Mouse (Mus musculus): ENCODE measurements around the gene Mydgf. TPM values are rescaled to one million over a fixed set of nuclear protein-coding genes. Genes with fewer than 3 reads are reported as not detected.

The Mydgf gene
- polyA plus RNA-seq, 1 experiment = 86.4 TPM

DNA sequence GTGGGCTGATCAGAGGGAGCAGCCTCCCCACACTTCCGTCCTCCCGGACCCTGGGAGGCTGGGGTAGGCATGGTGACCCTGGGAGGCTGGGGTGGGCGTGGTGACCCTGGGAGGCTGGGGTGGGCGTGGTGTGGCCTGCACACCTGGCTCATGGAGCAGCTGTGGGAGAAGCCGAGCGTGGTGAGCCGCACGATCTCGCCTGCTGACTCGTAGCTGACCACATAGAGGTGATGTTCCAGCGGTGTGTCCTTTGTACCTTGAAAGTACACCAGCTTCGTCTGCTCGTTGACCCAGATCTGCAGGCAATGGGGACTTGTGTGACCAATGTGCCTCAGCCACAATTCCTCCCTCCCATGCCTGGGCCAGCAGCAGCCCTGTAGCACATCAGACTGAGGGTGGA is 11.0 kb upstream of the Mydgf start:
- 45% methylated on average over 13 of the region's 13 CpGs for WGBS
- Histone ChIP-seq H3K27me3 (ENCODE audit: control insufficient read depth, insufficient read depth, low read length) (no peaks in the 10 kb centered on the region), H3K36me3 (ENCODE audit: control insufficient read depth, insufficient read depth, low read length) (peaks cover 48% of the 10 kb centered on the region), H3K4me3 (ENCODE audit: low read depth, low read length) (no peak overlapping the region), H3K4me1 (ENCODE audit: control insufficient read depth, insufficient read depth, insufficient read length, low read length) (peaks cover 4% of the 10 kb centered on the region), H3K27ac (ENCODE audit: insufficient read depth, low read depth, low read length) (no peak overlapping the region)
- TF ChIP-seq POLR2A (IDR thresholded peaks at IDR 0.05; ENCODE audit: low read depth, low read length) = no peak
- no peak for TF ChIP-seq CTCF (IDR thresholded peaks at IDR 0.05; ENCODE audit: extremely low read depth, insufficient read length, insufficient replicate concordance, low read depth, low read length)

GRCm38 (mm10) chr17:56194357-56194756 is 10.6 kb upstream of the Mydgf start:
- H3K4me3 ChIP-seq (ENCODE audit: low read depth, low read length) = no peak overlapping the region
- WGBS = 61% methylated on average over 12 of the region's 12 CpGs
- H3K27ac ChIP-seq (ENCODE audit: insufficient read depth, low read depth, low read length) = no peak overlapping the region
- peaks cover 51% of the 10 kb centered on the region for H3K36me3 ChIP-seq (ENCODE audit: control insufficient read depth, insufficient read depth, low read length)
- peaks cover 4% of the 10 kb centered on the region for H3K4me1 ChIP-seq (ENCODE audit: control insufficient read depth, insufficient read depth, insufficient read length, low read length)
- peak; percentile 16; the same call in 1 of the 2 replicates for TF ChIP-seq CTCF (IDR thresholded peaks at IDR 0.05; ENCODE audit: extremely low read depth, insufficient read length, insufficient replicate concordance, low read depth, low read length)
- no peak for TF ChIP-seq POLR2A (IDR thresholded peaks at IDR 0.05; ENCODE audit: low read depth, low read length)
- no peaks in the 10 kb centered on the region for H3K27me3 ChIP-seq (ENCODE audit: control insufficient read depth, insufficient read depth, low read length)

DNA sequence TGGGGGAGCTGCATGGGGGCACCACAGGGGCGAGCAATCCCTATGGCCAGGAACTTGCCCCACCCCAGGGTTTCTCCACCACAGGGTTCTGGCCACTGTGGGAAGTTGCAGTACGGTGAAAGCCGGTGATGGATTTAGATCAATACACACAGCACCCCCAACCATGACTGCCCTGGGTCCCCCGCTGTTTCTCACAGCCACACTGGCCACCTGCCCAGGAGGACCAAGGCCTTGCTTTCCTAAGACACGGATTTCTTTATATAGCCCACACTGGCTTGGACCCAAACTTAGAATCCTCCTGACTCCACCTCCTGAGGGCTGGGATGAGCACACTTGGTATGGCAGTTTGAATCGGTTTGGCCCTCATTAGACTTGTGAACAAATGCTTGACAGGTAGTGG is 7.5 kb upstream of the Mydgf start:
- H3K36me3 ChIP-seq (ENCODE audit: control insufficient read depth, insufficient read depth, low read length) = peaks cover 52% of the 10 kb centered on the region
- H3K27ac ChIP-seq (ENCODE audit: insufficient read depth, low read depth, low read length) = no peak overlapping the region
- peaks cover 4% of the 10 kb centered on the region for H3K4me1 ChIP-seq (ENCODE audit: control insufficient read depth, insufficient read depth, insufficient read length, low read length)
- 86% methylated on average over 6 of the region's 6 CpGs for WGBS
- H3K27me3 ChIP-seq (ENCODE audit: control insufficient read depth, insufficient read depth, low read length) = no peaks in the 10 kb centered on the region
- H3K4me3 ChIP-seq (ENCODE audit: low read depth, low read length) = no peak overlapping the region
- TF ChIP-seq POLR2A (IDR thresholded peaks at IDR 0.05; ENCODE audit: low read depth, low read length) (no peak), CTCF (IDR thresholded peaks at IDR 0.05; ENCODE audit: extremely low read depth, insufficient read length, insufficient replicate concordance, low read depth, low read length) (no peak)

- WGBS = 54% methylated on average over 11 of the region's 11 CpGs
- TF ChIP-seq CTCF (IDR thresholded peaks at IDR 0.05; ENCODE audit: extremely low read depth, insufficient read length, insufficient replicate concordance, low read depth, low read length) (no peak), POLR2A (IDR thresholded peaks at IDR 0.05; ENCODE audit: low read depth, low read length) (no peak)
- Histone ChIP-seq H3K36me3 (ENCODE audit: control insufficient read depth, insufficient read depth, low read length) (peaks cover 39% of the 10 kb centered on the region), H3K4me1 (ENCODE audit: control insufficient read depth, insufficient read depth, insufficient read length, low read length) (peaks cover 6% of the 10 kb centered on the region; the same call in 1 of the 2 replicates), H3K4me3 (ENCODE audit: low read depth, low read length) (no peak overlapping the region), H3K27me3 (ENCODE audit: control insufficient read depth, insufficient read depth, low read length) (no peaks in the 10 kb centered on the region), H3K27ac (ENCODE audit: insufficient read depth, low read depth, low read length) (peak overlapping the region; percentile 69)
Measured at GRCm38 (mm10) chr17:56185281-56186141, 1.8 kb upstream of the Mydgf start.

GRCm38 (mm10) chr17:56182975-56183657 is 604 bp downstream of the Mydgf start:
- WGBS = 1% methylated on average over 14 of the region's 14 CpGs
- H3K4me1 ChIP-seq (ENCODE audit: control insufficient read depth, insufficient read depth, insufficient read length, low read length) = peaks cover 6% of the 10 kb centered on the region; the same call in 1 of the 2 replicates
- no peak for TF ChIP-seq POLR2A (IDR thresholded peaks at IDR 0.05; ENCODE audit: low read depth, low read length)
- TF ChIP-seq CTCF (IDR thresholded peaks at IDR 0.05; ENCODE audit: extremely low read depth, insufficient read length, insufficient replicate concordance, low read depth, low read length) = no peak
- peak overlapping the region; percentile 40; the same call in 1 of the 2 replicates for H3K27ac ChIP-seq (ENCODE audit: insufficient read depth, low read depth, low read length)
- peaks cover 38% of the 10 kb centered on the region for H3K36me3 ChIP-seq (ENCODE audit: control insufficient read depth, insufficient read depth, low read length)
- peak overlapping the region; percentile 94 for H3K4me3 ChIP-seq (ENCODE audit: low read depth, low read length)
- H3K27me3 ChIP-seq (ENCODE audit: control insufficient read depth, insufficient read depth, low read length) = no peaks in the 10 kb centered on the region

GRCm38 (mm10) chr17:56175416-56175815 is 8.3 kb downstream of the Mydgf start:
- peaks cover 30% of the 10 kb centered on the region for H3K36me3 ChIP-seq (ENCODE audit: control insufficient read depth, insufficient read depth, low read length)

More at GRCm38 (mm10) chr17:56175416-56175815, 8.3 kb downstream of the Mydgf start:
- no peak for TF ChIP-seq POLR2A (IDR thresholded peaks at IDR 0.05; ENCODE audit: low read depth, low read length)
- no peak for TF ChIP-seq CTCF (IDR thresholded peaks at IDR 0.05; ENCODE audit: extremely low read depth, insufficient read length, insufficient replicate concordance, low read depth, low read length)
- 99% methylated on average over 3 of the region's 3 CpGs for WGBS
- Histone ChIP-seq H3K4me3 (ENCODE audit: low read depth, low read length) (no peak overlapping the region), H3K27me3 (ENCODE audit: control insufficient read depth, insufficient read depth, low read length) (no peaks in the 10 kb centered on the region), H3K27ac (ENCODE audit: insufficient read depth, low read depth, low read length) (no peak overlapping the region), H3K4me1 (ENCODE audit: control insufficient read depth, insufficient read depth, insufficient read length, low read length) (no peaks in the 10 kb centered on the region)
